Mouse (Mus musculus) lung, postnatal 0 days (tissue): Measurements from ENCODE around the gene Aldh3b1.

ENCODE experiments used
- CTCF ChIP-seq: IDR thresholded peaks from 2 replicates; pipeline ENCODE4 v1.5.1; 2016; ENCODE audit warnings: antibody characterized with exemption, mild to moderate bottlenecking
- EP300 ChIP-seq: IDR thresholded peaks from 2 replicates; pipeline ENCODE4 v1.6.1; 2016; ENCODE audit warnings: antibody characterized with exemption, mild to moderate bottlenecking, control low read depth

GRCm38 (mm10) chr19:3912337-3913204, 17.0 kb downstream of the Aldh3b1 start, which contains the start of gene Ndufs8:
- TF ChIP-seq CTCF = peak; percentile 43
- 0 out of 2 replicates have a peak, but pooled peaks have one; percentile 30 for TF ChIP-seq EP300
